Mouse (Mus musculus): ENCODE data around the gene Parp12.

DNA sequence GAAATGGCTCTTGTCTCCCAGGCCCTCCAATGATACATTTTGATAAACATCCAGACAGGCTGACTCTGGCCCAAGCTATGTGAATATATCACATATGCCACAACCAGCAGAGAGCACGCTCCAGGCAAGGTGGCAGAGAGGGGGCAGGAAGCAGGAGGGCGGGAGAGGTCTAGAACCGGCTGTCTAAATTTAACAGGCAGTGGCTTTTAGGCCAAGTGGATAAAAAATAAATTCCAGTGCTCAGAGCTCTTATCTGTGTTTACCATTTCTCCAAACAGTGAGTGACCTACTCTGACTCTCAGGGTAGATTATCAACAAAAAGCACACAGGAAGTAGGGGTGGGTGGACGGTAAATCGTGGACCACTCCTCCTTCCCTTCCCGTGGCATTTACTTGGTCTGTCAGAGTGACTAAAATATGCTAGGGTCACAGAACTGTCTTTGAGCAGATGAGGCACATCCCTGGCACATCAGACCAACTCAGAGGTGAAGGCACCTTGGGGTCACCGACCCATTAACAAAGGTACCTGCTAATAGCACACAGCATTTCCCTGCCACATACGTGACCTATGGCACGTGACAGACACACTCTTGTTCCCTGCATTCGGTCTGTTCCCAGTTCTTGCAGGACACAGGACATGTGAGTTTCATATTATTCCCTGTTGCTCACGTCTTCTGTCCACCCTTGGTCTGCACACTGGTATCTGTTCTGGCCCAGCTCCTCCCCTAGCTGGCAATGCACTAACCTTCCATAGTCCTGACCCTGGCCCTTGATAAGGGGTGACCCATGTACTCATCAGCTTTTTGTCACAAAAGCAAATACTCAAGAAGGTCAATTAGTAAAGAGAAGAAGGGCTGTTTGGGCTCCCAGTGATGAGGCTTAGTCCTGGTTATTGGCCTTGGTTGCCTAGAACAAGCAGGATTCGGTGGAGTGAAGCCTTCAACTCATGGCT, 58.3 kb downstream of the Parp12 start:
- TF ChIP-seq CTCF (IDR thresholded peaks at IDR 0.05; ENCODE audit: insufficient read depth, low read depth, low read length) (no peak), POLR2A (IDR thresholded peaks at IDR 0.05; ENCODE audit: insufficient read depth, low read depth, low read length) (no peak)
